Mouse (Mus musculus) right cerebral cortex, adult 18-20 months (tissue): ENCODE results near the gene Arhgef28.
A peak's percentile ranks its signal among the peaks of the same experiment; 100 is the strongest.
"Not testable (repeated sequence)": the region's sequence is repeated elsewhere in the genome, so short reads cannot be mapped to it uniquely, and the experiment has no call there.

Experiments
- DNase-seq: peaks from one replicate; pipeline ENCODE4 v3.0.0; 2022; ENCODE audit warnings: mixed read lengths

Gene Arhgef28

GRCm38 (mm10) chr13:98062843-98063242, 143.4 kb downstream of the Arhgef28 start:
- no peak for DNase-seq

GRCm38 (mm10) chr13:98060121-98060520, 146.1 kb downstream of the Arhgef28 start:
- not testable (repeated sequence) for DNase-seq

DNA sequence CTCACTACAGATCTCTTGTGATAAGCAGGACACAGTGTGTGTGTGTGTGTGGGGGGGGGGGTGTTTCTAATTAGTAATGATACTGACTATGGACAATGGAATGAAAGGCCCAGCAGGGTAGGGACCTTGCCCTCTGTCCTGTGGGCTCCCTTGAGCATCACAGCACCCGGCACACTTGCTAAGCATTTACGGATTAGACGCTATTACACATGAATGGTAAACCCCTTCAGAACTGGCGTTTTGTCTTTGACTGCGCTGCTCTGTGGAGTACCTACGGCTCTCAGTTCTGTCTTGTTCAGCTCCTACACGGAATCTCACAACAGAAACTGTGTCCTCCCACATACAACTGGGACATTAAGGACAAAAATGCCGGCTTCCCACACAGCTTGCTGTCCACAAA, 151.0 kb downstream of the Arhgef28 start:
- DNase-seq: peak; percentile 16

DNA sequence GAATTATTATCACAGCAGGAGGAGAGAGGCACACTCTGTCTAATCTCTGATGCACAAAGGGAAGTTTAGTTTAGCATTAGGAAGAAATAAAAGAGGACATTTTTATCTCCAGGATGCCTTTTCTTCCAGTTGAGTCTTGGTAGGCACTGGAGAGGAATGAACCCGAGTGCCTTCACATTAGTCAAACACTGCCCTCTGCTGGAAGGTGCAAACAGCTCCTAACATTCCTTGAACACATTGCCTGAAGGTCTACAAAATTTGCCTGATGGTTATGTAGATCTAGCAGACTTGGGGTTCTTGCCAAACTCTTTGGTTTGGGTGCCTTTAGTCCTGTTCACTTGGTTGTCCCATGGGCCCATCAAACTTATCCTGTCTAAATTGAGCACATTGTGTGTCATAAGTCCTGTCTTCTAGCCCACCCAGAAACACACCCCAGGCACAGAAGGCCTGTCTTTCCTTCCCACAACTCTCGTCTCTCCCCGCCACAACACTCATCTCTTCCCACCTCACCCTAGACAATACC, 165.6 kb downstream of the Arhgef28 start:
- DNase-seq: peak; percentile 30

- no peak for DNase-seq
Observed at GRCm38 (mm10) chr13:98038731-98039130, 167.5 kb downstream of the Arhgef28 start.

DNA sequence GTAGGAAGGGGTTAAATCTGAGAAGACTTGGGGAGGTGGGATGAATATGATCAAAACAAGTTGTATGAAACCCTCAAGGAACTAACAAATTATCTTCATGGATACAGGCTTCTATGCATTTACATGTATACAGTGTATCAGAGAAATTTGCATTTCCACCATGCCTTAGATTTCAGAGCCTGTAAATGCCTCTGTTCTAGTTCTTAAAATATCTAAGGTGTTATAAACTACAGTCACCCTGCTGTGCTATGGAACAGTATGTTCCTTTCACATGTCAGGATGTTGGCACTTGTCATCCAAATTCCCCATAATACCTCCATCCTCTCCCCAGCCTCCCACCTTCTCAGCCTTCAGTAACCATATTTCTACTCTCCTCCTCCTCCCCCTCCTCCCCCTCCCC, 168.5 kb downstream of the Arhgef28 start:
- DNase-seq: no peak

DNA sequence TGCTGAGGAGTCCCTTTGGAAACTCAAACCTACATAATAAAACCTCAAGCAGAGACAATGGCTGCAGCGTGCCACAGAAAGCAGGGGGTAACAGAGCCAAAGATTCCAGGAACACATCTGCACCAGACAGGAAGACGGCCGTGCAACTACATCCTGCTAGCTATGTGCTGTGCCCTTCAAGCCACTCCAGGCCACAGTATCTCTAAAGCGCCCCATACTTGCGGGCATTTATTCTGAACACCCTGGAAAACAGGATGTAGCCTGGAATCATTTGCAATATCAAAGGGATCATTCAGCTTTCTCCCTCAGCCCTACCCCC, 174.6 kb downstream of the Arhgef28 start:
- DNase-seq: no peak

DNA sequence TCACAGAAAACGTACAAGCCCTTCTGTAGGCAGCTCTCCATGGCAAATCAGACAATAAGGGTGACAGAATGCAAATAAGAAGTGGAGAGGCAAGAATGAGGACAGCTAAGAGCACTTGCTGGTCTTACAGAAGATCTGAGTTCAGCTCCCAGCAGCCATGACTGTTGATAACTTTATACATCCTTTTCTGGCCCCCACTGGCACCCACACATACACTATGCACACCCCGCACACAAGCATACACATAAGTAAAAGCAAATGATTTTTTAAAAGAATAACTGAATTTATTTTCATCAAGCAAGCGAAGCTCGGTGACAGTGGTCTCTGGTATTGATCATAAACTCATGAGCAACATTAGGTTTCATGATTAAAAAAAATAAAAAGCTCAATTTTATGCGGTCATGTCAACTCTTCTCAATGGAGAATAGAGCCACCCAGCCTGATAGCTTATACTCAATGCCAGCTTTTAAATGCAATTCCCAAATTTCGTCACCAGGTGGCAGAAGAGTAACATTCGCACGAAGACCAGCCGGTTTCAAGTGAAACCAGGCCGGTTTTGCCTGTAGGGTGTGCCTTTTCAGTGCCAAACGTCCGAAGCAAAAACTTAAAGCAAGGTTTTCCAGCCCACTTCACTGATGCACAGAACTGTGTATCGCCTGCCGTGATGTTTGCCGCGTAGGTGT, 175.1 kb downstream of the Arhgef28 start:
- DNase-seq: peak; percentile 87

DNA sequence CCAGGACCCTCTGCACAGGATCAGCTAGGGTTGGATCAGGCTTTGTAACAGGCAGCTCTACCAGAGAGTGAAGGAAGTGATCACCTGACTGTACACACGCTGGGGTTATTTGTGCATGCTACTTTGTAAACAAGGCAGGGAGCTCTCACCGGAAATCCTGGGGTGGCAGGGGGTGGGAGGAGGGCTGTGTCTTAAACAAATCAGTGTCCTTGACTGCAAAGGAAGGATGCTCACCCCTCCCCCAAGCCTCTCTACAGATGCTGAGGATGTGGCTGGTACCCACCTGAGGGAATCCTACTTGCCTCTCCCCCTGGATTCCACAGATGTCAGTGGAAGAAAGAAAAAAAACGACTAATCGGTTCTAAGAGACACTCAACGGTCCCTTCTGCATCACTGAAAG, 176.2 kb downstream of the Arhgef28 start:
- no peak for DNase-seq

GRCm38 (mm10) chr13:98028711-98029250, 177.5 kb downstream of the Arhgef28 start:
- no peak for DNase-seq

DNA sequence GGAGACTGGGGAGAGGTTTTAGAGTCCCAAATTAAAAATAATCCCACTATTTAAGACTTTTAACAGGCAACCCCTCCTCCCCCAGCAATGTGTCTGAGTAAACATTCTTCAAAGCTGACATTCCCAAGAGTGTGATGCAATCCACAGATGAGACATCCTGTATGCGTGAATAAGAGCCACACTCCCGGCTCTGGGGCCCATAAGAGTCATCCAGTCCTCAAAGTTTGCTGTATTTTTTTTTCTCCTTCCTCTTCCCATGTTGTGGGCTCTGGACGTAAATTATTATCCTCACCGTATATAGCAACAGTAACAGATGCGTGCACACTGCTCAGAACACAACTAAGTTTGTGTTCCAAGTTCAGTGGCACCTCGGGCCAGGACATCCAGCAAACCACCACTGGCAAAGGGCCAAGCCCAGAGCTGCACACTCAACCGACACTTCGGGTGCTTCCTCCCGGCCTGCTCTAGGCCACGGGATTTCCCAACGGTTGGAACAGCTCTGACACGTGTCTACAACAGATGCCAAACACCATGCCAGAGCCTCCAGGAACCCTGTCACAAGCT, 178.5 kb downstream of the Arhgef28 start:
- no peak for DNase-seq

DNA sequence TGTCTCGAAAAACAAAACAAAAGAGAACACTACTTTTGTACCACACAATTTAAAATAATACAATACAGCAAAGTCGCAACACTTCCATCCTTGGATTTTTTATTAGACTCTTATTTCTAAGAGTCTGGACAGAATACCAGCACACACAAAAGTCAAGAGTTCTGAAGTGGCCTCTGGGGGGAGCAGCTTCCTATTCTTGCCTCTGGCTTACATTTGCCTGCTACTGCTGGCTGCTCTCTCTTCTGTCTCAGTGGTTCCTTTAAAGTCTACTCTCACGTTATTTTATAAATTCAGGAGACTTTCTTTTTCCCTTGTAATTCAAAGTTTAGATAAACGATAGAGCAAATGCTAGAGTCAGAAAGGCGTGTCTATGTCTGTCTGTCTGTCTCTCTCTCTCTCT, 179.1 kb downstream of the Arhgef28 start:
- DNase-seq: no peak

GRCm38 (mm10) chr13:98025706-98026504, 180.3 kb downstream of the Arhgef28 start:
- DNase-seq: no peak

DNA sequence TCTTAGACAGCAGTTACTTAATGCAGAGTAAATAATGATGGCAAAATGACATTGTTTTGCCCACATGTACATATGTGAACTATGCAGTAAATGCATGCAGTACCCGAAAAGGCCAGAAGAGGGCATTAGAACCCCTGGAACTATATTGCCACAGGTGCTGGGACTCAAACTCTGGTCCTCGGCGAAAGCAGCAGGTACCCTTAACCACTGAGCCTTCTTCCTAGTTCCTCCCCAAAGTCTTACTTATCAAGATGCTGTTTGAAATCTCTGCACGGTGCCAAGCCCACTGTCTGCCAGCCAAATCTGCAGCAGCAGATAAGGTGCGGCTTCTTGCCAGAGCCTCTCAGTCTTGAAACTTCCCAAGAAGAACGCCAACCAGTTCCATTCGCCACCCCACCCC, 181.1 kb downstream of the Arhgef28 start:
- no peak for DNase-seq

GRCm38 (mm10) chr13:98024680-98025079, 181.6 kb downstream of the Arhgef28 start:
- no peak for DNase-seq

DNA sequence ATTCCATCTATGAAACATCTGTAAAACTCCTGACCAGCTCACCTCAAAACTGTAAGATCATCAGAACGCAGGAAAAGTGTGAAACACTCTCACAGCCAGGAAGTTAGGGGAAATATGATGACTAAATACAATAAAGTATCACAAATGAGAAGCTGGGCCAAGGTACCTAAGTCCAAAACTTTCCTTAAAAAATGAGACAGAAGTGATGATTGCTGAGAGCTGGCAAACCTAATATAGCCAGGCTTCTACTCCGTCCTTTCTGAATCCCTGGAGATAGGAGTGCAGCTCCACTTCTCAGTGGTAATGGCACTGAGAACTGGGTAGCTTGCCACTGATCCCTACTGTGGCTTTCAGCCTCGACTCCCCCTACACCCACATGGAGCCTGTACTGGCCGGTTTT, 184.3 kb downstream of the Arhgef28 start:
- no peak for DNase-seq

GRCm38 (mm10) chr13:98018837-98019236, 187.4 kb downstream of the Arhgef28 start:
- not testable (repeated sequence) for DNase-seq

- peak; percentile 58 for DNase-seq
Observed at GRCm38 (mm10) chr13:98016923-98017588, 189.2 kb downstream of the Arhgef28 start.

DNA sequence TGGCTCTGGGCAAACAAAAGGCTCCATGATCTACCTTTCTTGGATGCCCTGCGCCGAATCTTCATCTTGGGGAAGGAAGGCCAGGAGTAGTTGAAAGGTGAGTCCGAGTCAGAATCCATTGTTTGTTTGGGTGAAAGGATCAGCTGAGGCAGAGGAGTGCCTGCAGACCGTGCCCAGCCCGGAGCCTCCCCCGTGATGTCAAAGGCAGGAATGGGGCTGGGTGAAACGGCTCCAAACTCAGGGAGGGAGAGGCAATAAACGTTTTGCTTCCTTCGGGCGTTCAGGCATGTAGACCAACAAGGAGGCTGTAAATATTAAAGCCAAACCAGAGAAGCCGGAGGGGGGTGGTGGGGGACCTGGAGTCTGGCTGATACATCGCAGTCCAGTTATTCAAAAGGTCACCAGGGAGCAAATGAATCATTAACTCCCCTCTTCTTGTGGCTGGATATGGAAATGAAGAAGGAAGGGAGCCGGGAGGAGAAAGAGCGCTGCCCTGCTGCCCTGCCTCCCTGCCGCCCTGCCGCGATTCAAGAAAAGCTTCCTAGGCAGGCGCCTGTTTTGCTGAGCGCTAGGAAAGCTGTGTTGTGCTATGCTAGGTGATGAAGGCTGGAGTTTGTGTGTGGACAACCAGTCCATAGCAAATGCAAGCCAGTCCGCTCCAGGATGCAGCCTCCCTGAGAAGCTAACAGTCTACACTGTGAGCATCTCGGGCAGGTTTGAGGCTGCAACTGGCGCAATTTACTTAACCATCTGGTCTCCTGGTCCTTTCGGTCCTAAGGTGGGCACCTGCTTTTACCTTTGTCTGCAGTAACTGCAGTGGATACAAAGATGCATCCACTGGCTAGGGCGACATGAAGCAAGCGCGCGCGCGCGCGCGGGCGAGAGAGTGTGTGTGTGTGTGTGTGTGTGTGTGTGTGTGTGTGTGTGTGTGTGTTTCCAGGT, 190.0 kb downstream of the Arhgef28 start:
- DNase-seq: no peak

- no peak for DNase-seq
Observed at GRCm38 (mm10) chr13:98014892-98015291, 191.3 kb downstream of the Arhgef28 start.

DNA sequence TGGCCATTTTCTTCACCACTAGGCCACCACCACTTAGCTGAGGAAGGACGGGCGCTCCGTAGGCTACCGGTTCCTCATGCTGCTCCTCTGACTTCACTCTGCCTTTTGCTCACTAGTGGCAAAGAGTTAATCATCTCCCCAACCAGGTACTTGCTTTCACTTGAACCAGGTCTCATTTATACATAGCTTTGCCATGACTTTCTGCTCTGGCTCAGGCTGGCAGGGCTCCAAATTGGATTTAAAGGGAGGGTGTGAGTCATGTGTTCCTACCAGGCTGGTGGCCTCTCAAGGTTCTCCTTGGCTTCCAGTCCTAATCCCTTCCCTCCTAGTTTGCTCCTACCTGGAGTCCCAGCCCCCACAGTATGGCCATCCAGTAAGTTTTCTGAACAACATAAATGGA, 192.5 kb downstream of the Arhgef28 start:
- no peak for DNase-seq

DNA sequence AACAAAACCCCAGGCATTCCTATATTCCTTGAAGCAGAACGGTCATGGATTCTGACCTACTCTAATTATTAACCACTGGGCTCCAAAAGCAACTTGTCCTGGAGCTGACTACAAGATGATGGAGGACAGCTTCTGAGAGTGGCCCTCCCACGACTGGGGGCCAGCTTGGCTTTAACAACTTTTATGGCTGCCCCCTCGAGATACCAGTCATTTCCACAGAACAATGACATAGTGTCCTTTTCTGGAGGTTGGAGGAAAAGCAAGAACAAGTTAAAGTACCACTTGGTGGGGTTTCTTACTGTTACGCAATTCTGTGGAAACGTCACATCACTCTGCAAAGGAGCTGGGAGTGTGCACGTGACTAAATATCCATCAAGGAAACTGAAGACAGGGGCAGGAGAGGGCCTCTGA, 194.3 kb downstream of the Arhgef28 start:
- no peak for DNase-seq
